Mouse (Mus musculus) cortical plate, adult 2 months (tissue): ENCODE measurements around the gene Capn11.
A peak's percentile ranks its signal among the peaks of the same experiment; 100 is the strongest.

Source experiments
- CTCF ChIP-seq: fragments of 200-500 bp; IDR thresholded peaks from 2 replicates; pipeline ENCODE4 v1.5.1; 2011; ENCODE audit warnings: mild to moderate bottlenecking, control low read depth, low read length; ENCODE audit not compliant: insufficient read depth; ENCODE audit errors: extremely low read depth
- POLR2A ChIP-seq: fragments of 200-500 bp; IDR thresholded peaks from 2 replicates; pipeline ENCODE4 v1.6.1; 2011; ENCODE audit warnings: mild to moderate bottlenecking, low read length, control low read depth; ENCODE audit not compliant: insufficient read depth; ENCODE audit errors: extremely low read depth

DNA sequence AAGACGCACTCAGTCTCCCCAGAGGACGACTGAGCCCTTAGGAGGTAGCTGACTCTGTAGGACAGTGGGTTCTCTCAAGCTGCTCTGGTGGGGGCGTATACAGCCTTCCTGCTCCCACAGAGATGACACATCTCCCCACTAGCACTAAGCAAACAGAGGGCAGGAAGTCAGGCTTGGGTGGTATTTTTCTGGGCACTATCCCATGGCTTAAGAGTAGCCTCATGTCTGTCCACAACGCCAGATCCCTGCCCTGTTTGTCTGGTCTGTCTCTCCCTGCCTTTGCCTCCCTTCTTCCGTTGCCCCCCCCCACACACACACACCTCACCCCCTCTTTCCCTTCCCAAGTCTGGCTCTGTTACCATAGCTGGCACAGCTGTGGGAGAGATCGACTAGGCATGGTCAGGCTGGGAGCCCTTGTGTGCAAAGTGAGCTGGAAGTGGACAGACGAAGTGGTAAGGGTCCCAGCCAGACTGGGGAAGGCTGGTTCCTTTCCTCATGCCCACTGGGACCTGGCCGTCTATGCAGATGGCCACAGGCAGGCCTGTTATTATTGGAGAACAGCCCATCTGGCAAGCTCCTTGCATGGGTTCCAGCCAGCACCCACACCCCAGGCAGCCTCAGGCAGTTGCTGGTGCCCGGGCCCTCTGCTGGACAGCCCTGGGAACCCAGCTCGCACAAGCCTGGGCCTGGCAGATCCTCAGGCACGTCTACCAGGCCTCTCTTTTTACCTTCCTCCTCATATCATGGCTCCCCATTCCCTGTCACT, 62.3 kb downstream of the Capn11 start:
- TF ChIP-seq CTCF, result peak; percentile 35; the same call in 1 of the 2 replicates
- no peak for TF ChIP-seq POLR2A
